Comparison of ENCODE assay signal across 7 mouse cellular contexts in genomic region chr17:25013606-25014501, GRCm38 (mm10). TPM values are rescaled to one million over a fixed set of nuclear protein-coding genes. Genes with fewer than 3 reads are reported as not detected.
DNase-seq lines count a peak whose midpoint lies in the region; ATAC-seq and TF ChIP-seq lines count a peak whose summit lies in the region.

No protein-coding gene starts in this region.

- no peaks in the 10 kb centered on the region for H3K9me3 ChIP-seq in forebrain, embryonic 12.5 days
- H3K9me3 ChIP-seq in limb, embryonic 14.5 days (ENCODE audit: control insufficient read depth, low read length), result no peaks in the 10 kb centered on the region
- H3K9me3 ChIP-seq in midbrain, embryonic 14.5 days (ENCODE audit: control insufficient read depth, low read length), result no peaks in the 10 kb centered on the region
- no peaks in the 10 kb centered on the region for H3K9me3 ChIP-seq in stomach, embryonic 14.5 days (ENCODE audit: control insufficient read depth, low read depth, low read length)

- peak overlapping the region; percentile 94 for H3K9ac ChIP-seq in forebrain, embryonic 12.5 days
- peak overlapping the region; percentile 91 for H3K9ac ChIP-seq in limb, embryonic 14.5 days (ENCODE audit: low read depth, low read length, severe bottlenecking)
- peak overlapping the region; percentile 90 for H3K9ac ChIP-seq in midbrain, embryonic 14.5 days (replicated peaks; ENCODE audit: low read length)
- peak overlapping the region; percentile 96 for H3K9ac ChIP-seq in stomach, embryonic 14.5 days (replicated peaks; ENCODE audit: low read depth, low read length)

- peaks cover 30% of the 10 kb centered on the region for H3K36me3 ChIP-seq in forebrain, embryonic 12.5 days (replicated peaks)
- H3K36me3 ChIP-seq in limb, embryonic 14.5 days (ENCODE audit: control insufficient read depth, insufficient read depth, low read length), result peaks cover 40% of the 10 kb centered on the region
- peaks cover 29% of the 10 kb centered on the region for H3K36me3 ChIP-seq in midbrain, embryonic 14.5 days (ENCODE audit: control insufficient read depth, insufficient read depth, low read length)
- H3K36me3 ChIP-seq in stomach, embryonic 14.5 days (ENCODE audit: control insufficient read depth, insufficient read depth, low read length), result peaks cover 30% of the 10 kb centered on the region; the same call in 1 of the 2 replicates

- H3K27ac ChIP-seq in bone marrow, adult 2 months (ENCODE audit: control insufficient read depth, insufficient read depth, low read depth, low read length, poor library complexity), result peak overlapping the region; percentile 84
- H3K27ac ChIP-seq in forebrain, embryonic 12.5 days, result peak overlapping the region; percentile 80
- peak overlapping the region; percentile 86 for H3K27ac ChIP-seq in limb, embryonic 14.5 days (replicated peaks; ENCODE audit: low read depth, low read length)
- peak overlapping the region; percentile 68 for H3K27ac ChIP-seq in midbrain, embryonic 14.5 days (replicated peaks; ENCODE audit: low read depth, low read length)
- H3K27ac ChIP-seq in stomach, embryonic 14.5 days (ENCODE audit: low read length), result peak overlapping the region; percentile 80

- DNase-seq in MN1 (ENCODE audit: low spot score), result peak; percentile 58
- DNase-seq in heart, postnatal 4 days, result peak; percentile 41
- no peak for DNase-seq in limb, embryonic 14.5 days (ENCODE audit: low spot score)
- peak; percentile 29 for DNase-seq in midbrain, embryonic 14.5 days

- TF ChIP-seq CTCF in bone marrow, adult 2 months (IDR thresholded peaks at IDR 0.05; ENCODE audit: control insufficient read depth, insufficient read depth, low read length), result no peak

- no peaks in the 10 kb centered on the region for H3K27me3 ChIP-seq in forebrain, embryonic 12.5 days
- no peaks in the 10 kb centered on the region for H3K27me3 ChIP-seq in limb, embryonic 14.5 days (ENCODE audit: control insufficient read depth, insufficient read depth, low read length)
- H3K27me3 ChIP-seq in midbrain, embryonic 14.5 days (ENCODE audit: control insufficient read depth, insufficient read depth, low read length), result no peaks in the 10 kb centered on the region
- H3K27me3 ChIP-seq in stomach, embryonic 14.5 days (ENCODE audit: control insufficient read depth, insufficient read depth, low read length), result no peaks in the 10 kb centered on the region

- under 1% methylated on average over 78 of the region's 81 CpGs for WGBS in bone marrow, adult 2 months
- under 1% methylated on average over 79 of the region's 81 CpGs for WGBS in forebrain, embryonic 12.5 days
- WGBS in limb, embryonic 14.5 days, result under 1% methylated on average over 37 of the region's 81 CpGs
- WGBS in midbrain, embryonic 14.5 days, result under 1% methylated on average over 79 of the region's 81 CpGs
- WGBS in stomach, embryonic 14.5 days, result under 1% methylated on average over 71 of the region's 81 CpGs

- TF ChIP-seq POLR2A in bone marrow, adult 2 months (IDR thresholded peaks at IDR 0.05; ENCODE audit: borderline replicate concordance, control insufficient read depth, low read depth, low read length), result no peak; the same call in 1 of the 2 replicates
- TF ChIP-seq POLR2A in limb, embryonic 14.5 days (IDR thresholded peaks at IDR 0.05; ENCODE audit: borderline replicate concordance, extremely low read depth, insufficient read depth, insufficient read length), result 0 out of 2 replicates have a peak, but pooled peaks have one; percentile 5

- H3K4me1 ChIP-seq in bone marrow, adult 2 months (ENCODE audit: control insufficient read depth, insufficient read depth, low read length), result no peaks in the 10 kb centered on the region
- H3K4me1 ChIP-seq in forebrain, embryonic 12.5 days, result peaks cover 15% of the 10 kb centered on the region
- H3K4me1 ChIP-seq in limb, embryonic 14.5 days (ENCODE audit: control insufficient read depth, insufficient read depth, low read length), result peaks cover 12% of the 10 kb centered on the region
- peaks cover 13% of the 10 kb centered on the region for H3K4me1 ChIP-seq in midbrain, embryonic 14.5 days (ENCODE audit: control insufficient read depth, insufficient read depth, low read length)
- peaks cover 9% of the 10 kb centered on the region; the same call in 1 of the 2 replicates for H3K4me1 ChIP-seq in stomach, embryonic 14.5 days (ENCODE audit: control insufficient read depth, insufficient read depth, low read length)

- no peak for ATAC-seq in forebrain, embryonic 12.5 days (ENCODE audit: low FRiP score)
- no peak for ATAC-seq in limb, embryonic 14.5 days (ENCODE audit: low FRiP score, low read depth)
- no peak for ATAC-seq in midbrain, embryonic 14.5 days (ENCODE audit: low FRiP score, low TSS enrichment)
- ATAC-seq in stomach, embryonic 14.5 days (ENCODE audit: insufficient number of reproducible peaks, insufficient read depth, low FRiP score, low read depth), result no peak

- H3K4me2 ChIP-seq in forebrain, embryonic 12.5 days, result peak overlapping the region; percentile 95
- peak overlapping the region; percentile 91 for H3K4me2 ChIP-seq in limb, embryonic 14.5 days (replicated peaks; ENCODE audit: low read depth, low read length, severe bottlenecking)
- peak overlapping the region; percentile 99 for H3K4me2 ChIP-seq in midbrain, embryonic 14.5 days (ENCODE audit: low read length)
- H3K4me2 ChIP-seq in stomach, embryonic 14.5 days (replicated peaks; ENCODE audit: low read depth, low read length), result peak overlapping the region; percentile 71

- peak overlapping the region; percentile 82 for H3K4me3 ChIP-seq in bone marrow, adult 2 months (replicated peaks; ENCODE audit: control insufficient read depth, low read depth, low read length)
- H3K4me3 ChIP-seq in forebrain, embryonic 12.5 days (replicated peaks), result peak overlapping the region; percentile 100
- peak overlapping the region; percentile 98 for H3K4me3 ChIP-seq in limb, embryonic 14.5 days (replicated peaks; ENCODE audit: low read length)
- peak overlapping the region; percentile 97 for H3K4me3 ChIP-seq in midbrain, embryonic 14.5 days (replicated peaks; ENCODE audit: low read depth, low read length)
- H3K4me3 ChIP-seq in stomach, embryonic 14.5 days (ENCODE audit: low read depth, low read length), result peak overlapping the region; percentile 97

RNA-seq across cellular contexts. Expression of gene Cramp1l, which starts 1.7 kb away (rescaled TPM):
- 9.1 and 15.8 TPM in 2 replicates for polyA plus RNA-seq in bone marrow, adult 2 months (2011; ENCODE audit: insufficient read depth, insufficient read length, low replicate concordance, missing spikeins)
- 12.8 and 14.6 TPM in 2 replicates for polyA plus RNA-seq in forebrain, embryonic 12.5 days (2016; fragmentation: Nextera tagmentation; extraction: Ambion mirVana)
- 10 to 100 TPM; 15.1 to 16.3 TPM for total RNA-seq in heart, postnatal 4 days (2021)
- polyA plus RNA-seq in limb, embryonic 14.5 days (2012; rRNA removed), result 33.5 and 41.9 TPM in 2 replicates
- polyA plus RNA-seq in limb, embryonic 14.5 days (2014; fragmentation: Nextera tagmentation; extraction: Ambion mirVana), result 8.1 and 10.0 TPM in 2 replicates
- 6.7 and 9.2 TPM in 2 replicates for polyA plus RNA-seq in midbrain, embryonic 14.5 days (2014; fragmentation: Nextera tagmentation; extraction: Ambion mirVana)
- 9.7 and 11.7 TPM in 2 replicates for polyA plus RNA-seq in stomach, embryonic 14.5 days (2014; fragmentation: Nextera tagmentation; extraction: Ambion mirVana)

RNA-seq across cellular contexts. Expression of gene Ift140, which starts 2.0 kb away (rescaled TPM):
- polyA plus RNA-seq in bone marrow, adult 2 months (2011; ENCODE audit: insufficient read depth, insufficient read length, low replicate concordance, missing spikeins), result 65.1 and 72.5 TPM in 2 replicates
- 28.1 and 31.8 TPM in 2 replicates for polyA plus RNA-seq in forebrain, embryonic 12.5 days (2016; fragmentation: Nextera tagmentation; extraction: Ambion mirVana)
- total RNA-seq in heart, postnatal 4 days (2021), result 1 to 10 TPM; 7.0 to 7.3 TPM
- polyA plus RNA-seq in limb, embryonic 14.5 days (2012; rRNA removed), result 18.5 and 20.4 TPM in 2 replicates
- 15.3 and 16.4 TPM in 2 replicates for polyA plus RNA-seq in limb, embryonic 14.5 days (2014; fragmentation: Nextera tagmentation; extraction: Ambion mirVana)
- 16.6 and 17.3 TPM in 2 replicates for polyA plus RNA-seq in midbrain, embryonic 14.5 days (2014; fragmentation: Nextera tagmentation; extraction: Ambion mirVana)
- polyA plus RNA-seq in stomach, embryonic 14.5 days (2014; fragmentation: Nextera tagmentation; extraction: Ambion mirVana), result 17.1 and 18.7 TPM in 2 replicates

RNA-seq across cellular contexts. Expression of gene Jpt2, which starts 53.4 kb away (rescaled TPM):
- 12.2 and 31.5 TPM in 2 replicates for polyA plus RNA-seq in bone marrow, adult 2 months (2011; ENCODE audit: insufficient read depth, insufficient read length, low replicate concordance, missing spikeins)
- 304 and 312 TPM in 2 replicates for polyA plus RNA-seq in forebrain, embryonic 12.5 days (2016; fragmentation: Nextera tagmentation; extraction: Ambion mirVana)
- 10 to 100 TPM; 43.6 to 49.9 TPM for total RNA-seq in heart, postnatal 4 days (2021)
- polyA plus RNA-seq in limb, embryonic 14.5 days (2012; rRNA removed), result 85.4 and 89.6 TPM in 2 replicates
- polyA plus RNA-seq in limb, embryonic 14.5 days (2014; fragmentation: Nextera tagmentation; extraction: Ambion mirVana), result 98.7 and 99.0 TPM in 2 replicates
- 66.9 and 71.0 TPM in 2 replicates for polyA plus RNA-seq in midbrain, embryonic 14.5 days (2014; fragmentation: Nextera tagmentation; extraction: Ambion mirVana)
- 139 and 150 TPM in 2 replicates for polyA plus RNA-seq in stomach, embryonic 14.5 days (2014; fragmentation: Nextera tagmentation; extraction: Ambion mirVana)
